Mouse (Mus musculus) heart, embryonic 11.5 days (tissue): Measurements from ENCODE around the gene Oca2. TPM values are rescaled to one million over a fixed set of nuclear protein-coding genes. Genes with fewer than 3 reads are reported as not detected.

ENCODE experiments used
- ATAC-seq: fragments of 200-750 bp; cut with Nextera tagmentation; replicated peaks from 2 replicates; pipeline ENCODE4 v1.8.0; 2017; ENCODE audit warnings: moderate library complexity; ENCODE audit not compliant: insufficient number of reproducible peaks, low FRiP score, low TSS enrichment
- H3K27ac ChIP-seq: fragments of 300-500 bp; sonication (generic); 2 replicates; pipeline ENCODE4 v1.5.1; 2014; ENCODE audit warnings: mild to moderate bottlenecking, low read depth, low read length
- H3K27me3 ChIP-seq: fragments of 300-500 bp; sonication (generic); 2 replicates; pipeline ENCODE4 v1.6.1; 2014; ENCODE audit warnings: mild to moderate bottlenecking, low read length, mixed read lengths; ENCODE audit not compliant: control insufficient read depth, insufficient read depth
- H3K36me3 ChIP-seq: fragments of 300-500 bp; sonication (generic); 2 replicates; pipeline ENCODE4 v1.6.1; 2014; ENCODE audit warnings: mild to moderate bottlenecking, low read length, moderate library complexity, mixed read lengths; ENCODE audit not compliant: control insufficient read depth, insufficient read depth
- H3K4me1 ChIP-seq: fragments of 300-500 bp; sonication (generic); 2 replicates; pipeline ENCODE4 v1.6.1; 2014; ENCODE audit warnings: low read length; ENCODE audit not compliant: control insufficient read depth, insufficient read depth
- H3K4me2 ChIP-seq: fragments of 300-500 bp; sonication (generic); 2 replicates; pipeline ENCODE4 v1.6.1; 2014; ENCODE audit warnings: mild to moderate bottlenecking, moderate library complexity
- H3K4me3 ChIP-seq: fragments of 300-500 bp; sonication (generic); 2 replicates; pipeline ENCODE4 v1.5.1; 2014; ENCODE audit warnings: low read depth, low read length
- H3K9ac ChIP-seq: fragments of 300-500 bp; sonication (generic); 2 replicates; pipeline ENCODE4 v1.6.1; 2014; ENCODE audit warnings: mild to moderate bottlenecking, low read depth, low read length, moderate library complexity
- H3K9me3 ChIP-seq: fragments of 300-500 bp; sonication (generic); replicated peaks from 2 replicates; pipeline ENCODE4 v1.6.1; 2016; ENCODE audit warnings: low read length; ENCODE audit not compliant: control insufficient read depth
- WGBS: fragments of 180-500 bp; shearing (Covaris S2); extraction: QIAGEN DNeasy Blood & Tissue Kit; methylation state at CpG from one replicate; pipeline ENCODE4 v1.1.7; 2014; ENCODE audit not compliant: insufficient replicate concordance; 5-methylcytosine and 5-hydroxymethylcytosine counted together
- polyA plus RNA-seq: library from polyadenylated mRNA; unstranded; fragments of >200 nt; fragmentation: Nextera tagmentation; extraction: Ambion mirVana; gene quantifications from 2 replicates; pipeline ENCODE4 v1.2.1, GENCODE M21; 2014

The Oca2 gene
- polyA plus RNA-seq, 1 experiment from 2014 or later: not detected

GRCm38 (mm10) chr7:56315630-56316529, 76.3 kb downstream of the Oca2 start:
- H3K27ac ChIP-seq: no peak overlapping the region
- H3K4me3 ChIP-seq: no peak overlapping the region
- H3K4me1 ChIP-seq: no peaks in the 10 kb centered on the region
- WGBS: 64% methylated on average over 7 of the region's 7 CpGs
- no peaks in the 10 kb centered on the region for H3K27me3 ChIP-seq
- no peaks in the 10 kb centered on the region for H3K36me3 ChIP-seq
- ATAC-seq: no peak
- no peak overlapping the region for H3K9ac ChIP-seq
- H3K4me2 ChIP-seq: no peak overlapping the region
- no peaks in the 10 kb centered on the region for H3K9me3 ChIP-seq

GRCm38 (mm10) chr7:56327738-56328137, 88.2 kb downstream of the Oca2 start:
- Histone ChIP-seq H3K27ac (no peak overlapping the region), H3K4me3 (no peak overlapping the region), H3K4me1 (no peaks in the 10 kb centered on the region), H3K4me2 (no peak overlapping the region), H3K36me3 (no peaks in the 10 kb centered on the region), H3K9me3 (no peaks in the 10 kb centered on the region), H3K9ac (no peak overlapping the region), H3K27me3 (no peaks in the 10 kb centered on the region)
- 45% methylated on average over 4 of the region's 4 CpGs for WGBS
- no peak for ATAC-seq

GRCm38 (mm10) chr7:56348528-56348927, 109.0 kb downstream of the Oca2 start:
- no peaks in the 10 kb centered on the region for H3K27me3 ChIP-seq
- no peaks in the 10 kb centered on the region for H3K36me3 ChIP-seq
- no peak for ATAC-seq
- no peak overlapping the region for H3K27ac ChIP-seq
- no peak overlapping the region for H3K4me2 ChIP-seq
- H3K9me3 ChIP-seq: no peaks in the 10 kb centered on the region
- H3K4me3 ChIP-seq: no peak overlapping the region
- 50% methylated on average over 3 of the region's 3 CpGs for WGBS
- no peaks in the 10 kb centered on the region for H3K4me1 ChIP-seq
- no peak overlapping the region for H3K9ac ChIP-seq

GRCm38 (mm10) chr7:56356658-56357342, 117.2 kb downstream of the Oca2 start:
- Histone ChIP-seq H3K27ac (no peak overlapping the region), H3K4me3 (no peak overlapping the region), H3K4me1 (no peaks in the 10 kb centered on the region), H3K36me3 (no peaks in the 10 kb centered on the region), H3K9me3 (no peaks in the 10 kb centered on the region), H3K27me3 (no peaks in the 10 kb centered on the region), H3K4me2 (no peak overlapping the region), H3K9ac (no peak overlapping the region)
- ATAC-seq: no peak
- WGBS: 78% methylated on average over 4 of the region's 4 CpGs

- H3K27me3 ChIP-seq: no peaks in the 10 kb centered on the region
- WGBS: 82% methylated on average over 4 of the region's 4 CpGs
- no peak overlapping the region for H3K4me2 ChIP-seq
- no peaks in the 10 kb centered on the region for H3K36me3 ChIP-seq
- no peak overlapping the region for H3K27ac ChIP-seq
- H3K9ac ChIP-seq: no peak overlapping the region
- H3K9me3 ChIP-seq: no peaks in the 10 kb centered on the region
- no peak overlapping the region for H3K4me3 ChIP-seq
- no peak for ATAC-seq
- no peaks in the 10 kb centered on the region for H3K4me1 ChIP-seq
These were observed 142.3 kb downstream of the Oca2 start for GRCm38 (mm10) chr7:56381750-56382421.

- no peaks in the 10 kb centered on the region for H3K27me3 ChIP-seq
- no peak overlapping the region for H3K9ac ChIP-seq
- 70% methylated on average over 1 of the region's 1 CpGs for WGBS
These were observed 143.1 kb downstream of the Oca2 start for GRCm38 (mm10) chr7:56382706-56383105.

GRCm38 (mm10) chr7:56388295-56388694, 148.7 kb downstream of the Oca2 start:
- H3K27me3 ChIP-seq: no peaks in the 10 kb centered on the region
- ATAC-seq: no peak
- H3K4me1 ChIP-seq: no peaks in the 10 kb centered on the region
- H3K27ac ChIP-seq: no peak overlapping the region
- no peaks in the 10 kb centered on the region for H3K9me3 ChIP-seq
- H3K4me2 ChIP-seq: no peak overlapping the region
- no peaks in the 10 kb centered on the region for H3K36me3 ChIP-seq
- WGBS: 81% methylated on average over 2 of the region's 2 CpGs
- no peak overlapping the region for H3K9ac ChIP-seq
- H3K4me3 ChIP-seq: no peak overlapping the region

More at GRCm38 (mm10) chr7:56382706-56383105, 143.1 kb downstream of the Oca2 start:
- Histone ChIP-seq H3K36me3 (no peaks in the 10 kb centered on the region), H3K27ac (no peak overlapping the region), H3K4me3 (no peak overlapping the region), H3K4me2 (no peak overlapping the region), H3K9me3 (no peaks in the 10 kb centered on the region), H3K4me1 (no peaks in the 10 kb centered on the region)
- ATAC-seq: no peak

- 65% methylated on average over 6 of the region's 6 CpGs for WGBS
- Histone ChIP-seq H3K4me2 (no peak overlapping the region), H3K9me3 (no peaks in the 10 kb centered on the region), H3K4me3 (no peak overlapping the region), H3K36me3 (no peaks in the 10 kb centered on the region), H3K4me1 (no peaks in the 10 kb centered on the region), H3K9ac (no peak overlapping the region), H3K27me3 (no peaks in the 10 kb centered on the region), H3K27ac (no peak overlapping the region)
- no peak for ATAC-seq
These were observed 178.7 kb downstream of the Oca2 start for GRCm38 (mm10) chr7:56418182-56418836.
